Mouse (Mus musculus) cerebellum, adult (tissue): ENCODE measurements around the gene Rtp4.

Experiments
- ATAC-seq: cut with Nextera tagmentation; 2 replicates; pipeline ENCODE4 v1.9.2; 2017; ENCODE audit warnings: mild to moderate bottlenecking, moderate library complexity, mixed read lengths; ENCODE audit not compliant: insufficient number of reproducible peaks, low FRiP score, low TSS enrichment

The Rtp4 gene

DNA sequence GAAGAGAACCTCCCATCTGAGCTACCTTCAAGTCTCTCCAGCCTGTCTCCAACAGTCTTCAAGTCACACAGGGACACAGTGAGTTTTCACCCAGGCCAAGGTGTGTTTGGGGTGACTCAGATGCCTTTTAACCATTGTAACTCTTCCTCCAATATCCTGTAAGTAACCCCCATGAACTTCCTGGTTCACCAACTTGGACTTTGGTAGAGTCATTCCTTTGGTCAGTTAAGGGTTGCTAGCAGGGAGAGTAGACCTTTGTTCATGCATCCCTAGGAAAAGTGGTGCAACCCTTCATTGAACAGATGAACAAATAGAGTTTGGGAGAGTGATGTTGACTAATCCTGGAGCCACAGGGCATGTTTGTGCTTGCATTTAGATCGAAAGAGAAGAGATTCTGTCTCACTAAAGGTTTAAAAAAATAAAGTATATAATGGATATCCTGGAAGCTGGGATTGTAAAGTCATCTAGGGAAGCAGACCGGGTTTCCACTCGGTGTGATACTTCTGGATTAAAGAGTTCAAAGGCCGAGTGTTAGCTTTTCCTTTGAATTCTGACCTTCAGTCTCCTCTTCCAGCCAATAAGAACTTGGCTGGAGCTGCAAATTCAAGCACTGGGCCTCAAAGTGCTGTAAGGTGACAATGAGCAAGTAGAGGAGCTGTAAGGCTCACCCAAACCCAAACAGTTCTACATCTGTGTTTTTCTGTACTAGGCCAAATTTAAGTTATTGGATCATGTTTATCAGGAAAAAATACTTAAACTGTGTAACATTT lies 8.7 kb upstream of the Rtp4 start:
- ATAC-seq, result no peak

DNA sequence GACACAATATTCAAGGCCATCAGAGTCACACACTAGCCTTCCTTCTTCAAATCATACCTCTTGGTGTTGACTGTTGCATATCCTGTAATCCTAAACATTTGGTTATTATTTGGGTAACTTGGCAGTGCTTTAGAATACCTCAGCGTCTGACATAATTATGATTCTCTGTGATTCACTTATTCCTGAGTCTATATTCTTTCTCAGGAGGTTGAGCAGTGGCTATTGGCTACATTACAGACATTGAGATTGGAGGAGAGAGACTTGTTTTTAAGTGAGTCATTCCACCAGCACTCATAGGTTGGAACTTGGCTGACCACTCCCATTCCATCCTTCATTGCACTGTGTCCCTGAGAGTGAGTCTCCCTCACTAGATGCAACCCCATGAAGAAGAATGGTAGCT lies 6.7 kb upstream of the Rtp4 start:
- no peak for ATAC-seq

DNA sequence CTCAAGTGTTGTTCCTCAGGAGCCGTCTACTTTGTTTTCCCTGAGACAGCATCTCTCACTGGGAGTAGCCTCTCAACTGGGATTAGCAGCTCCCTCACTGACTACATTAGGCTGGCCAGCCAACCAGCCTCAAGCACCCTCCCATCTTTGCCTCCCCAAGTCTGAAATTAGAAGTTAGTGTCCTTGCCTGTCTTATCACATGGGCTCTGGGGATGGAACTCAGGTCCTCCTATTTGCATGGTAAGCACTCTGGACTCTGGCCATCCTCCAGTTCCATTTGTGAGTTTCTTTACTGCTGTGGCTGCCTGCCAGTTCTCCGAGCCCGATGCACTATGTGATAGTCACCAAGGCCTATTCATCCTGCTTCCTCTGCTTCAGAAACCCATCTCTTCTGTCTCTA lies 4.3 kb upstream of the Rtp4 start:
- no peak for ATAC-seq

DNA sequence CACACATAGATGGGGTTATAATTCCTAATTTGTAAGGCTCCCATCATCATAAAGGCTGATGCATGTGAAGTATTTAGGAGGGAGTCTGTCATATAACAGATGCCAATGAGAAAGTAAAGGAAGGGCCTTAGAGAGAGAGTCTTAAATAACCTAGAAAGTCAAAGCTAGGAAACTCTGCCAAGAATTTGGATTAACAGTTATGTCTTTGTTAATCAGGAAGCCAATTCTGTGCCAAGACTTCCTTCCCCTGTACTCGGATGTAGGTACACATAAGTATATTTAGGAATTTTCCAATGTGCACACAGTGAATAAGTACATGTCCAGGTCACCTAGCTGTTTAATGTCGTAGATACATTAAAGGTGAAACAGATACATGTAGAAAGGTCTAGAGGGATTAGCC lies 3.5 kb upstream of the Rtp4 start:
- ATAC-seq, result no peak

DNA sequence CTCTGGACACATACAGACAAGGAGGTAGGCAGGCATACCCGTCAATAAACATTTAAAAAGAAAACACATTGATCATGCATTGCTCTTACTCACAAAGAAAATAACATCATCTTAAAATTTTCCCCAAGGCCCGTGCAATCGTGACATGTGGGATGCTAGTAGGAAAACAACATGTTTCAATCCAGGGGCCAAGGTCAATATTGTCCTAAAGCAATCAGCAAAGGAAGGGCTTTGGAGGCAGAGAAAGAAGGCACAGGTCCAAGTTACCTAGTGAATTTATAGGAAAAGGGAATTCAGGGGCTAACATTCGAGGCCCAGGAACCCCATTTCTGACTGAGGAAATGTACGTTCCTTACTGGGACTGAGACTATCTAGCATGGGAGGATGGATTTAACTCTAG lies 2.9 kb upstream of the Rtp4 start:
- no peak for ATAC-seq

DNA sequence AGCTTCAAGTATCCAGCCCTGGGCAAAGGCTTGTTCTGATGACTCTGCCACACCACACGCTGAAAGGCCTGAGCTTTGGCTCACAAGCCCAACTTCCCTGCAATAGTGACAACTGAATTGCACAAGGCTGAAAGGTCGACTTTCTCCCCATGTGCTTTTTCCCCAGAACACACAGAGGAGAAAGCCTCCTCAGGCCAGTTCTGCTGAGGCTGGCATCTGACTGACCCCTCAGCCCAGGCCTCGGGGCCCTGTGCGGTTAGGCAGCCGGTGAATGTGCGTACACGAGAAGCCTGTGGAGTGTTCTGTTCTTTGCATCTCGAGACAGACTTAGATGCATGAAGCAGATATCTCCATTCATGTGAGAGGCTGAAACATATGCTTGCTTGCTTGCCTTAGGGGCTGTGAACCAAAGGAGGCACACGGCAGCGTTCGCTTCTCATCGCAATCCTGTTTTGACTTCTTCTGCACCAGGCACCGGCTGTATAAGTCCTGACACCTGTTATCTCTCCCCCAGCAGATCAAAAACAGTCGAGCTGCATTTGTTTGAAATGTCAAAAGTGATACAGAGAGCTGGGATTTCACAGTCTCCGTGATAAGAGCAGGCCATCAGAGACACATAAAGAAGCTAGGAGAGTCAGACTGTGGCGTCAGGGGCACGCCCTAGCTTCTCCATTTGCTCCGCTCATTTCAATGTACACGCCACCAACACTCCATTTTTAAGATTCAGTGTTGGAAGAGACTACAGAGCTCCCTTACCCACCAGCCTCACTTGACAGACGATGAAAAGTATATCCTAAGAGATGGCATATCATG lies 2.1 kb upstream of the Rtp4 start:
- ATAC-seq, result no peak

DNA sequence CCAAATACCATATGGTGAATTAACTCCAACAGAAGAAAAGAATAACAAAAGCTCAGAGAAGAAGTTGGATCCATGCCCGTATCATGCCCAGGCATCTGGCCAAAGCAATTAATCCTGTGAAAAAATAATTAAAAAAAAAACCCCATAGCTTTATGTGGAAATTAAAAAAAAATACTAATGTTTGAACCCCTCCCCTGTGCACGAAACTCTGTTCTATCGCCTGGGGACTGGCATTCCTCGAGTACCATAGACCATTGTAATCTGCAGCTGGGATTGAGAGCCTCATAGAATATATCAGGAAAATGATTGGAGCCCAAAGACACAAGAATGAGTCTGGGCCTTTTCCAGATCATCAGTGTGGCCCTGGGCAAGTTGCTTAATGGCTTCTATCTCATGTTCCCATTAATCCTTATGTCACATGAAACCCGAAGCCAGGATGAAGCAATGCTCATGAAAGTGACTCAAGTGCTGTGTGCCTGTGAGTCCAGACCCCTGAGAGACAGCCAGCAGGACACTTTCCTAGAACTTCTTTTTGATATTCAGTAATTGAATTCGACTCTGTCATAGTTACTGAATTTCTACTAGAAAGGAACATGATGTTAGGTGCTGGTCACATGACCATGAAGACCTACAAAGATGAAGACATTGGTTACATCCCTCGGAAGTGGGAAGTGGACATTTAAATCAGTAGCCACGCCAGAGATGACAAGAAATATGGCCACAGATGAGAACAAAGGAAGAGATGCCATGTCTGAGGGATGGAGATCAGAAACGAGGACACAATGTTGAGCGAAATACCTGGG lies 1.3 kb upstream of the Rtp4 start:
- no peak for ATAC-seq

DNA sequence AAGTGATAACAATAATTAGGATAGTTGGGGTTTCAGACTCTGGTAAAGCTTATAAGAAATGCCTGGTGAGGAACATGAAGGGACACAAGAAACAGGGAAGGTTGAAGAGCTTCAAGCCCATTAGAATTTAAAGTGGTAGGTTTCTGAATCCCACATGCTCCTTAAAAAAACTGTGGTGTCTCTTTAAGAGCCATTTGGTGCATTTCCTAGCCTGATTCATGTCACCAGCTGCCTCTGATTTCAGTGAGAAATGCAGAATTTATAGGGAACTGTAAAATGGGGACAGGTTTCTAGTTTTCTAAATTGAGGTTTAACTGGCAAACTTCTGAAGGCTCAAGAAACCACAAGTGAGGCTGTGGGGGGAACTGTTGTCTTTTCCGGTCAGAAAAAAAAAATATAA lies 320 bp upstream of the Rtp4 start:
- no peak for ATAC-seq

DNA sequence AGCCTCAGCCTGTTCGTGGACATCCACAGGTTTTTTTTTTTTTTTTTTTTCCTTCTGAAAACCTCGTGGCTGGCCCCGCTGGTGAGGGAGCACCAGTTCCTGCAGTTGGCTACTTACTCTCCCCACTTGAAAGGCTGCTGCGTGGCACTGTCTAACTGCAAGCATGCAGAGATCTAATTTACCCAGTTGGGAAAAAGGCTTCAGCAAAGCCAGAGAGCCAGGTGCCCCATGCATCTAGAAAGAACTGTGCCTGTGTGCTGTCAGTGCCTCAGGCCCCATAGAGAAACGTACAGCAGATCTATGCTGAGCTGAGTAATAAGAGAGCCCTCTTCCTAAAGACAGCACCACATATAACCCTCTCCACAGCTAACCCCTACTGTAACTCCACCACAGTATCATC lies 1.0 kb downstream of the Rtp4 start:
- ATAC-seq, result no peak

DNA sequence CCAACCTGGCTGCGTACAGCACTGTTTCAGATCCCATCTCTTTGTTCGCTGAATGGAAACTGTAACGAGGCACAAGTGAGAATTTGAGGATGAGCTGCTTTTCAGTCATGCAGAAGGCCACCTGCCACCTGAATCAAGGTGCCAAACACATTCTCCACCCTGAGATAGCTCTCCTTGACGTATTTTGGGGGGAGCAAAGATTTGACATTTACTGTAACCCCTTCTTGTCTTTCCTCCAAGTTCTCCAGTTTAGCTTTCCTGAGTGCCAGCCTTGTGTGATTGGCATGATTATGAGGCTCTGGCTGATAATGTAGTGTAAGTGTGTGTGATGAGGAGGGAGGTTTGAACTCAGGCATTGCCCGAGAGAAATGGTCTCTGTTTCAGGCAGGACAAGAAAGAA lies 2.0 kb downstream of the Rtp4 start:
- no peak for ATAC-seq

DNA sequence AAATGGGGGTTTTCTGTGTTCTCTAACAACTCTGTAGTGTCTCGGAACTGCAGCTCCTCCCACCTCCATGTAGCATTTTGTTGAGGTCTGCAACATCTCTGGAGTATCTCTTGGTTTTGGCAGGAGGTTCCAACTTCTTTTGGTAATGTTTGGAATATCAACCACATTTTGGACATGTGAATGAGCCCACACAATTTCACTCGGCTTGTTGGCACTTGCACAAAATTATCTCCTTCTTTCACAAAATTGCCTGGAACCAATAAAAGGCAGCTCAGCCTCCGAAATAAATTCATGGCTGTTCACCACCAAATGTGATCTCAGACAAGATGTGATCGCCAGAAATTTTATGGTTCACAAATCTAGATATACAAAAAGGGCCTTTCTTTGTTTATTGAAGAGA lies 9.1 kb downstream of the Rtp4 start:
- ATAC-seq, result no peak

DNA sequence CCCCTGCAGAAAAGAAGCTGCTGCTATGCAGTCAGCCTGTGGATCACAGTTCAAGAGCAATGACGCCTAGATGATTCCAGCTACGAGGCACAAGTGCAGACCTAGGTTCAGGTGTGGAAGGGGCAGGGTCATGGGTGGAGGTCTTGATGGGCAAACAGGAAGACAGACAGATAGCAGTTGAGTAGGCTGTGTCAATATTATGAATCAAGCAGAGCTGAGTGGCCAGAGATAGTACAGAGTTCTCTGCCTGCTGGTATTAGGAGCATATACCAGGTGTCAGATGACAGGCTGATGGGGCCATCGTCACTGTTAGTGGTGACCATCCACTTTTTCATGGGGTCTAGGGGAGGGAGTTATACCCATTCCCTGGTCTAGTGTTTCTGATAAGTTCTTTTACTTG lies 13.6 kb downstream of the Rtp4 start:
- no peak for ATAC-seq

DNA sequence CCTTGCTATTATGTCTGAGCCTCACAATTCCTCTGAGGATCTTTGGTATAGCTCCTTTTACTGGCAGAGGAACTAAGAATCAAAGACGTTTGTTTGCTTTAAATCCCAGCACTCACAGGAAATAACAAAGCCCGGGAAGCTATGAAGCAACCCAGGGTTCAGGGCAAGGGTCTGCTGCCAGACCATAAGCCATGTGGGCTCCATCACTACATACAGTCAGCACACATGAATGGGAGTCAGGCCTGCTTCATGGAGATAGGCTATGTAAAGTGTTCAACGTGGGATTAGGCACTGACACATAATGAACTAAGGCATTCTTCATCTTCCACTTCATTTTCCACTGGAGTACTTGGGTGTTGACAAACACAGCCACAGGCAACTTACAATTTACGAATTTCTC lies 21.0 kb downstream of the Rtp4 start:
- ATAC-seq, result no peak

DNA sequence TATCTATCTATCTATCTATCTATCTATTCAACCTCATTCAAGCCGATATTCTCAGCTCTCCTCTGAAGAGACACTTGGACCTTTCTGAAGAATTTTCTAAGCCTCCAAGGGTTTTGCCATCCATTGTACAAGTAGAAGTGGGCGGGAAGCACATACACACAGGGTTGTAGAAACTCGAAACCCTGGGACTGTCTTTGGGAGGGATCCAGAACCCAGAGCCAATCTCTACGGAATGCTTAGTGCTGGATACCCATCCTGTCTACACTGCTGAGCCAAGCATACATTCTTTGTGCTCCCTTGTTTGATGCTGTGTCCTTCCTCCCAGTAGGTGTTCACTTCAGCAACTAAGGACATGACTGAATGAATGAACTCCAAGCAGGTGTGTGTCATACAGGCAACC lies 22.8 kb downstream of the Rtp4 start:
- ATAC-seq, result no peak

DNA sequence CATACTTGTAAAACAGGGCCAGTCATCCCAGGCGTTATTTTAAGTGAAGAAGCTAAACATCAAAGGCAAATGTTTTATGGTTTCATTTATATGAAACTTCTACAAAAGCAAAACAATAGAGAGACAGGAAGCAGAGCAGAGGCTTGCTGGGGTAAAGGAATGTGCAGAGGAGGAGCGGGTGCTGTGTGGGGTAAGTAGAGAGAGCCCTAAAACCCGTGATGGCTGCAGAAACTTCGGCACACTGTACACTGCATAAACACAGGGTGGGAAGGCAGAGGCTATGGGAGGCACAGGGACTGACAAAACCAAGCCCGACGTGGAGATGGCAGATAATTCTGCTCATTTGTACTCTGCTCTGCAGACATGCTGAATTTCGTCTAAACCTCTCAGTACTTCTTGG lies 24.3 kb downstream of the Rtp4 start:
- ATAC-seq, result no peak

DNA sequence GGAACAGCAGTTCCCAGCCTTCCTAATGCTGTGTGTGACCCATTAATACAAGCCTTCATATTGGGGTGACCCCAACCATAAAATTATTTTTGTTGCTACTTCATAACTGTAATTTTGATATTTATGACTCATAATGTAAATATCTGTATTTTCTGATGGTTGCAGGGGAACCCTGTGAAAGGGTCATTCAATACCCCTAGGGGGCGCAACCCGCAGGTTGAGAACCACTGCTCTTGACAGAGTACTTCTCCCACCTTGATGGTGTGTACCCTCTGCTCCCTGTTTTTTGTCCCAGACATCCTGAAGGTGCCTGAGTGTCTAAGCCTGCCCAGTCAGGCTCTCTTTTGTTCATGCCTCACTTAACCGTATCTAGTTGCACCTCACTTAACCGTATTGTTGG lies 27.7 kb downstream of the Rtp4 start:
- ATAC-seq, result no peak

DNA sequence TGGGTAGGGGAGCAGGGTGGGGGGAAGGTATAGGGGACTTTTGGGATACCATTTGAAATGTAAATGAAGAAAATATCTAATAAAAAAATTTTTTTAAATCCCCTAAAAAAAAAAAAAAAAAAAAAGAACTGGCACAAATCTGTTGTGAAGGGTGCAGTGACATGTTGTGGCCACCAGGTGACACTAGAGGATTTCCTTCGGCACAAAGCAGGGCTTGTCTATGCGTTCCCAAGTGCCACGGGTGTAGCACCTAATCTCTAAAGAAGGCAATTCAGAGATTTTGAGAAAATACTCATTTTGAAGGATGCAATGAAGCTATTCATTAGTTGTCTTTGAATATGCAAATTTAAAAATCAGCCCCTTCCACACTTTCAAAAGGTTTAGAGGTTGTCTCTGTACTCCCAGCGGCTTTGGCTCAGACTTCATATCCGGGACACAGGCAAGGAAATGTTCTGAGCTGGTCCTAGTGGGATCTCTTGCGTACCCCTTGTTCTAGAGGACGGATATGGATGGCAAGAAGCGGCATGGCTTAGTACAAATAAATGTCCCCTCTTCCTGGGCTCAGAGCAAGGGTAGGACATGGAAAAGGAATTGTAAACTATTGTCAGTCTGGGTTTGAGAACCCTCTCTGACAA lies 30.4 kb downstream of the Rtp4 start:
- no peak for ATAC-seq

DNA sequence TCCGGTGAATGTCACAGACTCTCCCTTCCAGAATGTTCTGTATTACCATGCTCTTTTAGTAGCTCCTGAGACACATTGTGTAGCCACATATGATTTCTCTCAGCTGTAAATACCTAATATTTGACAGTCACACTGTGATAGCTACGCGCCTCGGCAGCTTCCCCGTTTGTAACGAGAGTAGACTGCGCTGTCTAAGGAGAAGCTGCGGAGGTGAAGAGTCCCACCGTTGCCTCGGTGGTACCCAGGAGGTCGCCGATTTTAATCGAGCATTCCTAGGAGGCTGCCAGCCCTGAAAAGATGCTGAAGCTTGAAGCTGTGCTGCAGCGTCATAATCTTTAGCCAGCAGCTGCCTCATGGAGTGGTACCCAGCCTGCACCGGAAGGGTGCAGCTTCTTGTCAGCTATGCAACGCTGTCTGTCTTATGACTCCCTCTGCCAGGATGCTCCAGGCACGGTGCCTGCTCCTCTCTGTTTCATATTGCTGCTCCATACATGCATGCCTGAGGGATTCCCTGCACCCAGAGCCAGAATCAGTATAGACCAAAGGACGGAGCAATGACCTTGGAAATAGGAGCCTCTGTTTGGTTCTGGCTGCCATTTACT lies 31.0 kb downstream of the Rtp4 start:
- ATAC-seq, result peak; percentile 29; the same call in 1 of the 2 replicates

DNA sequence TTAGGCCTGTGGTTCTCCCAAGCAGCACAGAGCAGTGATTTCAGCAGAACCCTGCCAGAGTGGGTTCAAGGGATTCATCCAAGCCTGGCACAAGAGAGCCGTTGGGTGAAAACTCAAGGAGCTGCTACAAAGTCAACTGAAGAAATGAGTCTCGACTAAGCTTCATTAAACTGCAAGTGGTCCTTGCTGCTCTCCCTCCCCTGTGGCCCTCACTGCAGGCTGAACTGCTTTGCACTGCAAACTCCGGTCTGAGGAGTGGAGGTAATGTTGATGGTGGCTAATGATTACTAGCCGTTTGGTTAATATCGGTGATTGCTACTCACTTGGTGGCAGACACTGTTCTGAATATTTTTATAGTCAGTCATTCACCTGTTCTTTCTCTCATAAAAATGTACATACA lies 34.6 kb downstream of the Rtp4 start:
- no peak for ATAC-seq

DNA sequence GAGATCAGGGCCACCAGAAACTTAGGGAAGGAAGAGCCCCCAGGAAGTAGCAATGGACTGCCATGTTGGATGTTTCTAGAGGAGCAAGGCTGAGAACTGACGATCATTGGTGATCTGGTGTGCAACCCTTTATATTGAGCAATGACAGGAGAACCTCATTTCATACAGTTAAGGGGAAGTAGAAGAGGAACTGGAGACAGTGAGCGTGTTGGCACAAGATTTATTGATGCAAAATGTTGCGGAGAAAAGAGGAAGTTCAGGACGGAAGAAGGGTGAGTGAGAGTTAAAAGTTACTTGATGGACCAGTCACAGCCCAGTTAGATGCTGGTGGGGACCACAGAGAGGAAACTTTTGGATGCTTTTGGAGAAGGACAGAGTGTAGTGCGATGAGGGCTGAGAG lies 37.1 kb downstream of the Rtp4 start:
- ATAC-seq, result no peak
